Mouse (Mus musculus) hindbrain, postnatal 0 days (tissue): ENCODE results near the gene Il24. TPM values are rescaled to one million over a fixed set of nuclear protein-coding genes. Genes with fewer than 3 reads are reported as not detected.

Experiments
- ATAC-seq: fragments of 200-750 bp; cut with Nextera tagmentation; 2 replicates; pipeline ENCODE4 v1.8.0; 2017; ENCODE audit warnings: mild to moderate bottlenecking, moderate TSS enrichment, moderate library complexity
- DNase-seq: peaks from one replicate; pipeline ENCODE4 v3.0.0-alpha.2; 2015; ENCODE audit warnings: low spot score
- H3K27ac ChIP-seq: fragments of 300-500 bp; sonication (generic); 2 replicates; pipeline ENCODE4 v1.5.1; 2014; ENCODE audit warnings: mild to moderate bottlenecking
- H3K27me3 ChIP-seq: fragments of 300-500 bp; sonication (generic); 2 replicates; pipeline ENCODE4 v1.6.1; 2014; ENCODE audit warnings: low read length, mixed read lengths; ENCODE audit not compliant: insufficient read depth
- H3K36me3 ChIP-seq: fragments of 300-500 bp; sonication (generic); 2 replicates; pipeline ENCODE4 v1.6.1; 2014; ENCODE audit warnings: low read length, mixed read lengths; ENCODE audit not compliant: insufficient read depth
- H3K4me1 ChIP-seq: fragments of 300-500 bp; sonication (generic); 2 replicates; pipeline ENCODE4 v1.6.1; 2014; ENCODE audit warnings: antibody characterized with exemption, low read length, mixed read lengths; ENCODE audit not compliant: insufficient read depth
- H3K4me2 ChIP-seq: fragments of 300-500 bp; sonication (generic); 2 replicates; pipeline ENCODE4 v1.6.1; 2014; ENCODE audit warnings: low read depth, mild to moderate bottlenecking, low read length, moderate library complexity, mixed read lengths
- H3K4me3 ChIP-seq: fragments of 300-500 bp; sonication (generic); 2 replicates; pipeline ENCODE4 v1.5.1; 2014; ENCODE audit warnings: low read length
- H3K9ac ChIP-seq: fragments of 300-500 bp; sonication (generic); replicated peaks from 2 replicates; pipeline ENCODE4 v1.6.1; 2014; ENCODE audit warnings: mild to moderate bottlenecking, low read length, moderate library complexity, mixed read lengths
- H3K9me3 ChIP-seq: fragments of 300-500 bp; sonication (generic); 2 replicates; pipeline ENCODE4 v1.6.1; 2016; ENCODE audit warnings: low read length, mixed read lengths
- CTCF ChIP-seq: IDR thresholded peaks from 2 replicates; pipeline ENCODE4 v1.5.1; 2016; ENCODE audit warnings: antibody characterized with exemption, control low read depth, low read depth
- WGBS: fragments of 180-500 bp; shearing (Covaris S2); extraction: QIAGEN DNeasy Blood & Tissue Kit; methylation state at CpG from one replicate; pipeline ENCODE4 v1.1.7; 2014; 5-methylcytosine and 5-hydroxymethylcytosine counted together
- polyA plus RNA-seq: library from polyadenylated mRNA; unstranded; fragments of >200 nt; fragmentation: Nextera tagmentation; extraction: Ambion mirVana; gene quantifications from 2 replicates; pipeline ENCODE4 v1.2.1, GENCODE M21; 2015
- total RNA-seq: library from RNA; depleted of rRNA; stranded (reverse); fragments of >200 nt; gene quantifications from 2 replicates; pipeline ENCODE4 v1.2.3, GENCODE M21; 2014; rRNA removed

The Il24 gene
- total RNA-seq (not detected in 2 replicates), polyA plus RNA-seq (not detected in 2 replicates)

- no peak within 1 kb of the TSS for H3K9ac ChIP-seq
- no peaks in the 10 kb centered on the region for H3K36me3 ChIP-seq
- no peak for DNase-seq
- no peak within 1 kb of the TSS for H3K4me2 ChIP-seq
- no peak for TF ChIP-seq CTCF
- H3K27me3 ChIP-seq, result no peaks in the 10 kb centered on the region
- H3K27ac ChIP-seq, result no peak within 1 kb of the TSS
- no peak for ATAC-seq
- H3K9me3 ChIP-seq, result no peaks in the 10 kb centered on the region
- no peak within 1 kb of the TSS for H3K4me3 ChIP-seq
- H3K4me1 ChIP-seq, result no peaks in the 10 kb centered on the region
These were observed at the start of gene Il24 for GRCm38 (mm10) chr1:130887354-130887753. Gene Il24 (minus strand): TSS chr1:130887454.

DNA sequence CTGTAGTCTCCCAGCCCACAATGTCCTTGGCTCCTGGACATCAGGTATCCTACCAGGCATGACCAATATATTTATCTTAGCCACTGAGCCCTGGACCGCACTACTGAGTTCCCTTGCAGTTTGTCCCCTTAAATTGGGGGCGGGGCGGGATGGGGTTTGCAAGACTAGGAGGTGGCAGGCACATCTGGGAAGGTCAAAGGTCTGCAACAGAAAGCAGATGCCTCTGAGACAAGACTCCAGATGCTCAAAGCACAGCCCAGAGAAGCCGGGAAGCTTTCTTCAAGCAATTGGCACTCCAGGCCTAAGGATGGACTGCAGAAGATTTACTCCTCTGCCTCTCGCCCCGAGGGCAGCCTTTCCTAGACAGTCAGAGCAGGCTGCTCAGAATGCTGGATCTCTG is 49.1 kb upstream of the Il24 start:
- WGBS, result 67% methylated on average over 6 of the region's 6 CpGs
- ATAC-seq, result no peak
- H3K36me3 ChIP-seq, result no peaks in the 10 kb centered on the region

GRCm38 (mm10) chr1:130926484-130926883 is 39.2 kb upstream of the Il24 start:
- H3K4me3 ChIP-seq, result no peak overlapping the region
- DNase-seq (no peak), ATAC-seq (no peak)
- no peaks in the 10 kb centered on the region for H3K27me3 ChIP-seq
- no peaks in the 10 kb centered on the region for H3K36me3 ChIP-seq
- no peak overlapping the region for H3K9ac ChIP-seq
- no peaks in the 10 kb centered on the region for H3K9me3 ChIP-seq
- no peak overlapping the region for H3K27ac ChIP-seq
- no peak; the same call in 1 of the 2 replicates for TF ChIP-seq CTCF
- H3K4me1 ChIP-seq, result no peaks in the 10 kb centered on the region
- no peak overlapping the region for H3K4me2 ChIP-seq

More for the DNA sequence above, 49.1 kb upstream of the Il24 start:
- H3K4me1 ChIP-seq, result peaks cover 6% of the 10 kb centered on the region; the same call in 1 of the 2 replicates
- DNase-seq, result no peak
- no peak overlapping the region for H3K4me3 ChIP-seq
- H3K27ac ChIP-seq, result no peak overlapping the region
- TF ChIP-seq CTCF, result no peak
- H3K4me2 ChIP-seq, result no peak overlapping the region
- no peak overlapping the region for H3K9ac ChIP-seq
- no peaks in the 10 kb centered on the region for H3K27me3 ChIP-seq
- H3K9me3 ChIP-seq, result no peaks in the 10 kb centered on the region

- Histone ChIP-seq H3K4me1 (no peaks in the 10 kb centered on the region), H3K9ac (no peak overlapping the region), H3K36me3 (no peaks in the 10 kb centered on the region), H3K4me2 (no peak overlapping the region), H3K4me3 (no peak overlapping the region), H3K27me3 (no peaks in the 10 kb centered on the region), H3K27ac (no peak overlapping the region), H3K9me3 (no peaks in the 10 kb centered on the region)
- ATAC-seq (no peak), DNase-seq (no peak)
- TF ChIP-seq CTCF, result no peak
- WGBS, result 32% methylated on average over 1 of the region's 1 CpGs
These were observed 31.2 kb upstream of the Il24 start for GRCm38 (mm10) chr1:130918323-130918980.

DNA sequence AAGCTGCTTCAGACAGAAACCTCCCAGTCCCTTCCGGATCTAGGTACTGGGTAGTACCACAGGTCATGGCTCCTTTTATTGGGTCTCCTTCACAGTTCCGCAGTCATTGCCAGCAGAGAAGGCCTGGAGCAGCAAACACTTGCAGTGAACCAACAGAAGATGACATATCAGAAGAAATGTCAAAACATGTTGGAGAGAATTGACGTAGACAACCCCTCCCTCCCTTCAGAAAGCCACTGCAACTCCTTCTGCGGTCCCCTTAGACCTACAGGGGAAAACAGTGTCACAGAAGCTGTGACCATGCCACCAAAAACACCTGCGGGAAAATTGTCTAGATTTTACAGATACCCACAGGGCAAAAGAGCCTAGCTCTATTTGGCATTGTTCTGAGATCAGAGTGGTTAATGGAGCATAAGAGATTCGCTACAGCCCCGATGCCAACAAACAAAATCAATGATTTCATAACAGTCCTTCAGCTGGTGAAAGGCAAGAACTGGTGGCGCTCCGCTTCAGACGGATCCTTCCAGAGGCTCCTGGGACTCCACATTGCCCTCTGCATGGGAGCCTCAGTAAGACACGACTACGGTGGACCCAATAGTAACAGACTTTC is 24.3 kb upstream of the Il24 start, which contains the start of gene Il20:
TSS of gene Il20 (minus strand) at position 51 of the 610 bp plus-strand sequence.
- TF ChIP-seq CTCF, result no peak
- 68% methylated on average over 12 of the region's 12 CpGs for WGBS

GRCm38 (mm10) chr1:130902505-130902904 is 15.3 kb upstream of the Il24 start:
- Histone ChIP-seq H3K4me3 (no peak overlapping the region), H3K4me2 (no peak overlapping the region), H3K27ac (no peak overlapping the region), H3K36me3 (no peaks in the 10 kb centered on the region), H3K9me3 (no peaks in the 10 kb centered on the region), H3K4me1 (no peaks in the 10 kb centered on the region), H3K27me3 (no peaks in the 10 kb centered on the region), H3K9ac (no peak overlapping the region)
- no peak for DNase-seq
- 86% methylated on average over 7 of the region's 7 CpGs for WGBS
- TF ChIP-seq CTCF, result no peak
- no peak for ATAC-seq

More for the DNA sequence above, 24.3 kb upstream of the Il24 start, which contains the start of gene Il20:
- no peaks in the 10 kb centered on the region for H3K4me1 ChIP-seq
- ATAC-seq, result no peak
- no peak within 1 kb of the TSS for H3K9ac ChIP-seq
- no peak for DNase-seq
- no peak within 1 kb of the TSS for H3K4me2 ChIP-seq
- no peak within 1 kb of the TSS for H3K27ac ChIP-seq
- no peaks in the 10 kb centered on the region for H3K9me3 ChIP-seq
- H3K36me3 ChIP-seq, result no peaks in the 10 kb centered on the region
- no peaks in the 10 kb centered on the region for H3K27me3 ChIP-seq
- no peak within 1 kb of the TSS for H3K4me3 ChIP-seq

- Histone ChIP-seq H3K27ac (no peak overlapping the region), H3K4me3 (no peak overlapping the region), H3K4me2 (no peak overlapping the region), H3K36me3 (no peaks in the 10 kb centered on the region), H3K4me1 (no peaks in the 10 kb centered on the region), H3K9ac (no peak overlapping the region), H3K9me3 (no peaks in the 10 kb centered on the region), H3K27me3 (no peaks in the 10 kb centered on the region)
- DNase-seq (no peak), ATAC-seq (no peak)
- 70% methylated on average over 6 of the region's 6 CpGs for WGBS
- no peak for TF ChIP-seq CTCF
These were observed 7.2 kb upstream of the Il24 start for GRCm38 (mm10) chr1:130894468-130894867.
